Mouse (Mus musculus) heart, postnatal 0 days (tissue): Measurements from ENCODE around the gene Ninj1. TPM values are rescaled to one million over a fixed set of nuclear protein-coding genes. Genes with fewer than 3 reads are reported as not detected.
A peak's percentile ranks its signal among the peaks of the same experiment; 100 is the strongest.

Experiments used
- ATAC-seq: fragments of 200-750 bp; cut with Nextera tagmentation; 2 replicates; pipeline ENCODE4 v1.8.0; 2017; ENCODE audit warnings: low read depth, moderate number of reproducible peaks, moderate library complexity; ENCODE audit not compliant: insufficient read depth
- DNase-seq: peaks from one replicate; pipeline ENCODE4 v3.0.0-alpha.2; 2016; ENCODE audit warnings: low spot score
- H3K27ac ChIP-seq: fragments of 300-500 bp; sonication (generic); 2 replicates; pipeline ENCODE4 v1.5.1; 2014; ENCODE audit warnings: low read depth, mild to moderate bottlenecking
- H3K27me3 ChIP-seq: fragments of 300-500 bp; sonication (generic); 2 replicates; pipeline ENCODE4 v1.6.1; 2014; ENCODE audit warnings: low read length, mixed read lengths; ENCODE audit not compliant: control insufficient read depth, insufficient read depth
- H3K36me3 ChIP-seq: fragments of 300-500 bp; sonication (generic); replicated peaks from 2 replicates; pipeline ENCODE4 v1.6.1; 2014; ENCODE audit warnings: low read length, mixed read lengths; ENCODE audit not compliant: control insufficient read depth, insufficient read depth
- H3K4me1 ChIP-seq: fragments of 300-500 bp; sonication (generic); 2 replicates; pipeline ENCODE4 v1.6.1; 2014; ENCODE audit warnings: antibody characterized with exemption; ENCODE audit not compliant: control insufficient read depth, insufficient read depth
- H3K4me2 ChIP-seq: fragments of 300-500 bp; sonication (generic); 2 replicates; pipeline ENCODE4 v1.6.1; 2014; ENCODE audit warnings: low read depth, mild to moderate bottlenecking, low read length, moderate library complexity
- H3K4me3 ChIP-seq: fragments of 300-500 bp; sonication (generic); 2 replicates; pipeline ENCODE4 v1.5.1; 2014; ENCODE audit warnings: low read depth, low read length
- H3K9ac ChIP-seq: fragments of 300-500 bp; sonication (generic); replicated peaks from 2 replicates; pipeline ENCODE4 v1.6.1; 2014; ENCODE audit warnings: low read depth, low read length, mixed read lengths
- H3K9me3 ChIP-seq: fragments of 300-500 bp; sonication (generic); replicated peaks from 2 replicates; pipeline ENCODE4 v1.6.1; 2016; ENCODE audit warnings: low read length; ENCODE audit not compliant: control insufficient read depth
- CTCF ChIP-seq: IDR thresholded peaks from 2 replicates; pipeline ENCODE4 v1.5.1; 2016; ENCODE audit warnings: antibody characterized with exemption, control low read depth, low read depth
- EP300 ChIP-seq: IDR thresholded peaks from 2 replicates; pipeline ENCODE4 v1.6.1; 2016; ENCODE audit warnings: antibody characterized with exemption, low read depth
- WGBS: fragments of 180-500 bp; shearing (Covaris S2); extraction: QIAGEN DNeasy Blood & Tissue Kit; methylation state at CpG from one replicate; pipeline ENCODE4 v1.1.7; 2014; 5-methylcytosine and 5-hydroxymethylcytosine counted together
- polyA plus RNA-seq: library from polyadenylated mRNA; unstranded; fragments of >200 nt; fragmentation: Nextera tagmentation; extraction: Ambion mirVana; gene quantifications from 2 replicates; pipeline ENCODE4 v1.2.1, GENCODE M21; 2015
- total RNA-seq: library from RNA; depleted of rRNA; stranded (reverse); fragments of >200 nt; gene quantifications from 2 replicates; pipeline ENCODE4 v1.2.3, GENCODE M21; 2014; ENCODE audit warnings: low replicate concordance

Gene Ninj1
- total and polyA plus RNA-seq, 2 experiments from 2014 or later: 75.3 to 97.2 TPM

GRCm38 (mm10) chr13:49181411-49181984, 5.8 kb upstream of the Ninj1 start:
- Histone ChIP-seq H3K27me3 (no peaks in the 10 kb centered on the region), H3K27ac (no peak overlapping the region), H3K4me2 (no peak overlapping the region), H3K9ac (no peak overlapping the region), H3K4me1 (peaks cover 15% of the 10 kb centered on the region; the same call in 1 of the 2 replicates), H3K36me3 (no peaks in the 10 kb centered on the region), H3K9me3 (no peaks in the 10 kb centered on the region), H3K4me3 (no peak overlapping the region)
- TF ChIP-seq CTCF (no peak), EP300 (no peak)
- ATAC-seq (no peak), DNase-seq (no peak)
- WGBS: 85% methylated on average over 3 of the region's 3 CpGs

- peak overlapping the region; percentile 36; the same call in 1 of the 2 replicates for H3K27ac ChIP-seq
- no peak overlapping the region for H3K9ac ChIP-seq
- peaks cover 24% of the 10 kb centered on the region for H3K4me1 ChIP-seq
- 30% methylated on average over 5 of the region's 5 CpGs for WGBS
- H3K9me3 ChIP-seq: no peaks in the 10 kb centered on the region
- DNase-seq: no peak
- no peak for TF ChIP-seq EP300
- TF ChIP-seq CTCF: no peak
- no peaks in the 10 kb centered on the region for H3K36me3 ChIP-seq
- H3K4me2 ChIP-seq: no peak overlapping the region
- ATAC-seq: no peak
- no peaks in the 10 kb centered on the region for H3K27me3 ChIP-seq
- no peak overlapping the region for H3K4me3 ChIP-seq
Measured at GRCm38 (mm10) chr13:49183161-49183560, 4.1 kb upstream of the Ninj1 start.

GRCm38 (mm10) chr13:49183646-49184045, 3.6 kb upstream of the Ninj1 start:
- Histone ChIP-seq H3K27ac (no peak overlapping the region), H3K9ac (no peak overlapping the region), H3K4me2 (no peak overlapping the region), H3K27me3 (no peaks in the 10 kb centered on the region), H3K9me3 (no peaks in the 10 kb centered on the region), H3K4me1 (peaks cover 24% of the 10 kb centered on the region), H3K4me3 (no peak overlapping the region), H3K36me3 (no peaks in the 10 kb centered on the region)
- DNase-seq (no peak), ATAC-seq (no peak)
- TF ChIP-seq CTCF: no peak
- TF ChIP-seq EP300: no peak
- WGBS: 51% methylated on average over 5 of the region's 5 CpGs

- H3K27ac ChIP-seq: peak overlapping the region; percentile 90
- peak; percentile 3; the same call in 1 of the 2 replicates for ATAC-seq
- peak overlapping the region; percentile 72; the same call in 1 of the 2 replicates for H3K4me3 ChIP-seq
- TF ChIP-seq CTCF (no peak), EP300 (no peak)
- H3K9ac ChIP-seq: peak overlapping the region; percentile 77
- no peaks in the 10 kb centered on the region for H3K9me3 ChIP-seq
- 16% methylated on average over 11 of the region's 11 CpGs for WGBS
- DNase-seq: no peak
- peaks cover 41% of the 10 kb centered on the region for H3K4me1 ChIP-seq
- no peaks in the 10 kb centered on the region for H3K27me3 ChIP-seq
- peak overlapping the region; percentile 97 for H3K4me2 ChIP-seq
- H3K36me3 ChIP-seq: no peaks in the 10 kb centered on the region
Measured at GRCm38 (mm10) chr13:49186798-49187287, 442 bp upstream of the Ninj1 start.

GRCm38 (mm10) chr13:49188219-49188965, 1.1 kb downstream of the Ninj1 start:
- TF ChIP-seq EP300 (no peak), CTCF (no peak)
- Histone ChIP-seq H3K27me3 (no peaks in the 10 kb centered on the region), H3K9me3 (no peaks in the 10 kb centered on the region), H3K4me3 (peak overlapping the region; percentile 72), H3K36me3 (no peaks in the 10 kb centered on the region), H3K9ac (peak overlapping the region; percentile 77; the same call in 1 of the 2 replicates), H3K4me1 (peaks cover 41% of the 10 kb centered on the region), H3K27ac (peak overlapping the region; percentile 90), H3K4me2 (peak overlapping the region; percentile 97)
- ATAC-seq: no peak
- no peak for DNase-seq
- whole genome bisulfite sequencing: 25% methylated on average over 15 of the region's 15 CpGs
